Mouse (Mus musculus): ENCODE measurements around the gene Psmb8.

DNA sequence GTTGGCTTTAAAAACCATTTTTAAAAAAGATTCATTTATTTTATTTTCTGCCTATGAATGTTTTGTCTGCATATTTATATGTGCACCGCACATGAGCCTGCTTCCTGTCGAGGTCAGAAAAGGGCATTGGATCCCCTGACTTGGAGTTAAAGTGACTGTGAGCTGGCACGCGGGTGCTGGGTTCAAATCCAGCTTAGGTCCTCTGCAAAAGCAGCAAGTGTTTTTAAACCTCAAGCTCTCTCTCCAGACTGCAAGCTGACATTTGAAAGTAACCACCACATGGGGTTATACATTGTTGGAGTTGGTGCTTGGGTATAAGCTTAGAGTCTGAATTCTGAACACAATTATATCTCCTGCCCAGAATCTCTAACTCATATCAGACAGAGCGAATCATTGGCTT lies 20.5 kb downstream of the Psmb8 start:
- TF ChIP-seq CTCF (IDR thresholded peaks at IDR 0.05) (no peak), POLR2A (IDR thresholded peaks at IDR 0.05; ENCODE audit: insufficient read depth, low read depth, low read length) (no peak)

All from heart, adult 2 months (tissue).